Mouse (Mus musculus) hindbrain, postnatal 0 days (tissue): ENCODE results near the gene Wdfy2. TPM values are rescaled to one million over a fixed set of nuclear protein-coding genes. Genes with fewer than 3 reads are reported as not detected.
"Not testable (repeated sequence)": the region's sequence is repeated elsewhere in the genome, so short reads cannot be mapped to it uniquely, and the experiment has no call there.

ENCODE experiments used
- ATAC-seq: fragments of 200-750 bp; cut with Nextera tagmentation; 2 replicates; pipeline ENCODE4 v1.8.0; 2017; ENCODE audit warnings: mild to moderate bottlenecking, moderate TSS enrichment, moderate library complexity
- DNase-seq: peaks from one replicate; pipeline ENCODE4 v3.0.0-alpha.2; 2015; ENCODE audit warnings: low spot score
- H3K27ac ChIP-seq: fragments of 300-500 bp; sonication (generic); 2 replicates; pipeline ENCODE4 v1.5.1; 2014; ENCODE audit warnings: mild to moderate bottlenecking
- H3K27me3 ChIP-seq: fragments of 300-500 bp; sonication (generic); 2 replicates; pipeline ENCODE4 v1.6.1; 2014; ENCODE audit warnings: low read length, mixed read lengths; ENCODE audit not compliant: insufficient read depth
- H3K36me3 ChIP-seq: fragments of 300-500 bp; sonication (generic); 2 replicates; pipeline ENCODE4 v1.6.1; 2014; ENCODE audit warnings: low read length, mixed read lengths; ENCODE audit not compliant: insufficient read depth
- H3K4me1 ChIP-seq: fragments of 300-500 bp; sonication (generic); 2 replicates; pipeline ENCODE4 v1.6.1; 2014; ENCODE audit warnings: antibody characterized with exemption, low read length, mixed read lengths; ENCODE audit not compliant: insufficient read depth
- H3K4me2 ChIP-seq: fragments of 300-500 bp; sonication (generic); 2 replicates; pipeline ENCODE4 v1.6.1; 2014; ENCODE audit warnings: low read depth, mild to moderate bottlenecking, low read length, moderate library complexity, mixed read lengths
- H3K4me3 ChIP-seq: fragments of 300-500 bp; sonication (generic); 2 replicates; pipeline ENCODE4 v1.5.1; 2014; ENCODE audit warnings: low read length
- H3K9ac ChIP-seq: fragments of 300-500 bp; sonication (generic); replicated peaks from 2 replicates; pipeline ENCODE4 v1.6.1; 2014; ENCODE audit warnings: mild to moderate bottlenecking, low read length, moderate library complexity, mixed read lengths
- H3K9me3 ChIP-seq: fragments of 300-500 bp; sonication (generic); 2 replicates; pipeline ENCODE4 v1.6.1; 2016; ENCODE audit warnings: low read length, mixed read lengths
- CTCF ChIP-seq: IDR thresholded peaks from 2 replicates; pipeline ENCODE4 v1.5.1; 2016; ENCODE audit warnings: antibody characterized with exemption, control low read depth, low read depth
- WGBS: fragments of 180-500 bp; shearing (Covaris S2); extraction: QIAGEN DNeasy Blood & Tissue Kit; methylation state at CpG from one replicate; pipeline ENCODE4 v1.1.7; 2014; 5-methylcytosine and 5-hydroxymethylcytosine counted together
- polyA plus RNA-seq: library from polyadenylated mRNA; unstranded; fragments of >200 nt; fragmentation: Nextera tagmentation; extraction: Ambion mirVana; gene quantifications from 2 replicates; pipeline ENCODE4 v1.2.1, GENCODE M21; 2015
- total RNA-seq: library from RNA; depleted of rRNA; stranded (reverse); fragments of >200 nt; gene quantifications from 2 replicates; pipeline ENCODE4 v1.2.3, GENCODE M21; 2014

The Wdfy2 gene
- total and polyA plus RNA-seq, 2 experiments from 2014 or later: 4.6 to 20.6 TPM

GRCm38 (mm10) chr14:62831691-62832275, 5.7 kb upstream of the Wdfy2 start:
- Histone ChIP-seq H3K27ac (no peak overlapping the region), H3K4me2 (no peak overlapping the region), H3K36me3 (no peaks in the 10 kb centered on the region), H3K4me3 (no peak overlapping the region), H3K27me3 (no peaks in the 10 kb centered on the region), H3K9me3 (no peaks in the 10 kb centered on the region), H3K4me1 (no peaks in the 10 kb centered on the region), H3K9ac (no peak overlapping the region)
- TF ChIP-seq CTCF: no peak
- WGBS: 91% methylated on average over 3 of the region's 3 CpGs
- no peak for ATAC-seq
- no peak for DNase-seq

DNA sequence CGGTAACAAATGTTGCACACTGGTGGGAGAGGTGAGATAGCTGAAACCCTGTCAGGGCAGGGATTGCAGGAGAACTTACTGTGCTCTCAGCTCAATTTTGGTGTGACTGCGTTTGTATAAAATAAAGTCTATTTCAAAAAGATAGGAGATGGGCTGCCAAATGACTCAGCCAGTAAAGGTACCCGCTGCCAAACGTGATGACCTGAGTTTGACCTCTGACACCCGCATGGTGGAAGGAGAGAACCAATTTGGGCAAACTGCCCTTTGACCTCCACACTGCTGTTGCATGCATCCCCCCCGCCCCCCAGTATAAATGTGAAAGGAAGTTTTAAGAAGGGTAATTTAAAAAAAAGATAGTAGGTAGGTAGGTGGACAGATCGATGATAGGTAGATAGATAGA, 4.4 kb upstream of the Wdfy2 start:
- no peak for TF ChIP-seq CTCF
- H3K4me3 ChIP-seq: no peak overlapping the region
- ATAC-seq (no peak), DNase-seq (no peak)
- H3K36me3 ChIP-seq: no peaks in the 10 kb centered on the region
- no peak overlapping the region for H3K4me2 ChIP-seq
- H3K4me1 ChIP-seq: no peaks in the 10 kb centered on the region
- no peaks in the 10 kb centered on the region for H3K27me3 ChIP-seq
- H3K27ac ChIP-seq: no peak overlapping the region
- WGBS: 84% methylated on average over 7 of the region's 7 CpGs
- no peak overlapping the region for H3K9ac ChIP-seq
- H3K9me3 ChIP-seq: no peaks in the 10 kb centered on the region

DNA sequence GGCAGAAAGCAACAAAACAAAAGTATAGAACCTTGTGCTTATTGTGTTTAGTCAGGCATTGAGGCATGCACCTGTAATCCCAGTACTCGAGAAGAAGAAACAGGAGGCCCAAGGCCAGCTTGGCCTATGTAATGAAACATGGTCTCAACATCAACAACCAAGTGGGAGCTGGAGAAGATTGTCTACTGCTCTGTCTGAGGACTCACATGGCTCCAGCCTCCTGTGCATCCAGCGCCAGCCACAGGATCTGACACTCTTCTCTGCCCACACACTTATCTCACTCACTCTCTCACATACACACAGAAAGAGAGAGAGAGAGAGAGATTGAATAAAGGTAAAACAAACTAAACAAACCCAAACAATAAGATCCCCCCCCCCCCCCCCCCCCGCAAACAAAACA, 3.9 kb upstream of the Wdfy2 start:
- ATAC-seq: no peak
- no peak for DNase-seq
- Histone ChIP-seq H3K36me3 (no peaks in the 10 kb centered on the region), H3K27ac (no peak overlapping the region), H3K4me1 (no peaks in the 10 kb centered on the region), H3K4me3 (no peak overlapping the region), H3K9ac (no peak overlapping the region), H3K9me3 (no peaks in the 10 kb centered on the region), H3K27me3 (no peaks in the 10 kb centered on the region), H3K4me2 (no peak overlapping the region)
- TF ChIP-seq CTCF: no peak
- 90% methylated on average over 2 of the region's 3 CpGs for WGBS

GRCm38 (mm10) chr14:62835737-62836136, 1.7 kb upstream of the Wdfy2 start:
- H3K9me3 ChIP-seq, H3K36me3 ChIP-seq, H3K4me2 ChIP-seq, H3K4me3 ChIP-seq, H3K27ac ChIP-seq, H3K9ac ChIP-seq, H3K4me1 ChIP-seq, ATAC-seq, H3K27me3 ChIP-seq, DNase-seq: not testable (repeated sequence)
- WGBS: 85% methylated on average over 3 of the region's 3 CpGs
- peak; percentile 13; the same call in 1 of the 2 replicates for TF ChIP-seq CTCF

- Histone ChIP-seq H3K27ac (peak overlapping the region; percentile 49), H3K27me3 (no peaks in the 10 kb centered on the region), H3K36me3 (no peaks in the 10 kb centered on the region), H3K4me3 (peak overlapping the region; percentile 86), H3K4me1 (peaks cover 7% of the 10 kb centered on the region; the same call in 1 of the 2 replicates), H3K4me2 (peak overlapping the region; percentile 81), H3K9ac (peak overlapping the region; percentile 70), H3K9me3 (no peaks in the 10 kb centered on the region)
- WGBS: under 1% methylated on average over 37 of the region's 37 CpGs
- peak; percentile 97 for ATAC-seq
- peak; percentile 100 for DNase-seq
- peak; percentile 97 for TF ChIP-seq CTCF
Measured at GRCm38 (mm10) chr14:62836926-62837640, 395 bp upstream of the Wdfy2 start.

- TF ChIP-seq CTCF: no peak
- no peaks in the 10 kb centered on the region for H3K9me3 ChIP-seq
- no peak for DNase-seq
- 10% methylated on average over 9 of the region's 9 CpGs for WGBS
- no peak for ATAC-seq
- peaks cover 7% of the 10 kb centered on the region; the same call in 1 of the 2 replicates for H3K4me1 ChIP-seq
- H3K27me3 ChIP-seq: no peaks in the 10 kb centered on the region
- H3K4me2 ChIP-seq: peak overlapping the region; percentile 81
- peak overlapping the region; percentile 77; the same call in 1 of the 2 replicates for H3K27ac ChIP-seq
- H3K36me3 ChIP-seq: no peaks in the 10 kb centered on the region
- H3K9ac ChIP-seq: peak overlapping the region; percentile 70
- H3K4me3 ChIP-seq: peak overlapping the region; percentile 86
Measured at GRCm38 (mm10) chr14:62838336-62838735, 858 bp downstream of the Wdfy2 start.

- H3K4me3 ChIP-seq: no peak overlapping the region
- no peaks in the 10 kb centered on the region for H3K27me3 ChIP-seq
- no peaks in the 10 kb centered on the region for H3K9me3 ChIP-seq
- no peak for ATAC-seq
- TF ChIP-seq CTCF: no peak
- peaks cover 7% of the 10 kb centered on the region for H3K4me1 ChIP-seq
- DNase-seq: no peak
- H3K9ac ChIP-seq: no peak overlapping the region
- no peak overlapping the region for H3K27ac ChIP-seq
- H3K4me2 ChIP-seq: no peak overlapping the region
- H3K36me3 ChIP-seq: no peaks in the 10 kb centered on the region
Measured at GRCm38 (mm10) chr14:62841726-62842125, 4.2 kb downstream of the Wdfy2 start.
